Mouse (Mus musculus) erythroblast, embryonic 14.5 days (primary cell): ENCODE data around the gene Zwilch.

Experiments
- GATA1 ChIP-seq: IDR thresholded peaks from 2 replicates; pipeline ENCODE4 v1.6.1; 2012; ENCODE audit warnings: low read length, inconsistent platforms, mixed read lengths
- TAL1 ChIP-seq: IDR thresholded peaks from 3 replicates; pipeline ENCODE4 v1.6.1; 2012; ENCODE audit warnings: low read length, inconsistent platforms, mixed read lengths

DNA sequence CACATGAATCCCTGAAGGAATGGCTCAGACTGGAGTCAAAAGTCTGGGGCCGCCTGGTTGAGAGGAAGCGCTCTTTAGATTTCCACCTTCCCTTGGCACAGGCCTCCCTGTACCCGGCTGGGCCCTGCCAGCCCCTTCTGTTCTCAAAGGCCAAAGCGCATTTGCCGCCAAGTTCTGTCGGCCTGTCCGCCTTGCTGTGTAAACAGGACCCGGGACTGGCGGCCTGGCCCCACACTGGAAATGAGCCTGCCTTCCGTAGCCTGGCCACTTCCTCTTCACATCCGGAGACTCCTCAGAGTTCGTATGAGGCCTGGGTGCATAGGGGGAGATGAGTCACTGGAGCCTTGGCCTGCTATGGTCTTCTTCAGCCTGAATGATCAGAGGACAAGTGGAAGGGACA is 83.9 kb downstream of the Zwilch start:
- TF ChIP-seq TAL1 (no peak), GATA1 (no peak)
